Mouse (Mus musculus): ENCODE measurements around the gene Gsk3b. TPM values are rescaled to one million over a fixed set of nuclear protein-coding genes. Genes with fewer than 3 reads are reported as not detected.

The Gsk3b gene
- total RNA-seq, 2 experiments from 2014 or later, result 34.5 to 64.2 TPM

- no peak for ATAC-seq (ENCODE audit: poor library complexity, severe bottlenecking)
Measured at GRCm38 (mm10) chr16:38274737-38275136, 185.9 kb downstream of the Gsk3b start.

GRCm38 (mm10) chr16:38279794-38280193 lies 191.0 kb downstream of the Gsk3b start:
- no peak for ATAC-seq (ENCODE audit: poor library complexity, severe bottlenecking)

- ATAC-seq (ENCODE audit: poor library complexity, severe bottlenecking), result no peak
Measured at GRCm38 (mm10) chr16:38280951-38281350, 192.2 kb downstream of the Gsk3b start.

GRCm38 (mm10) chr16:38282559-38283160 lies 193.9 kb downstream of the Gsk3b start:
- no peak for ATAC-seq (ENCODE audit: poor library complexity, severe bottlenecking)

- ATAC-seq (ENCODE audit: poor library complexity, severe bottlenecking), result no peak
Measured at GRCm38 (mm10) chr16:38283300-38283699, 194.5 kb downstream of the Gsk3b start.

- no peak for ATAC-seq (ENCODE audit: poor library complexity, severe bottlenecking)
Measured at GRCm38 (mm10) chr16:38285801-38286200, 197.0 kb downstream of the Gsk3b start.

GRCm38 (mm10) chr16:38286541-38286940 lies 197.7 kb downstream of the Gsk3b start:
- ATAC-seq (ENCODE audit: poor library complexity, severe bottlenecking), result no peak

GRCm38 (mm10) chr16:38287357-38287756 lies 198.6 kb downstream of the Gsk3b start:
- no peak for ATAC-seq (ENCODE audit: poor library complexity, severe bottlenecking)

- ATAC-seq (ENCODE audit: poor library complexity, severe bottlenecking), result no peak
Measured at GRCm38 (mm10) chr16:38287762-38288161, 199.0 kb downstream of the Gsk3b start.

GRCm38 (mm10) chr16:38288851-38289250 lies 200.1 kb downstream of the Gsk3b start:
- no peak for ATAC-seq (ENCODE audit: poor library complexity, severe bottlenecking)

- ATAC-seq (ENCODE audit: poor library complexity, severe bottlenecking), result no peak
Measured at GRCm38 (mm10) chr16:38290151-38290550, 201.3 kb downstream of the Gsk3b start.

GRCm38 (mm10) chr16:38294685-38295348 lies 206.0 kb downstream of the Gsk3b start, which contains the start of gene Nr1i2:
Gene Nr1i2, minus strand, starts transcription at chr16:38294824.
- ATAC-seq (ENCODE audit: poor library complexity, severe bottlenecking), result no peak

- ATAC-seq (ENCODE audit: poor library complexity, severe bottlenecking), result no peak
Measured at GRCm38 (mm10) chr16:38295349-38295930, 206.6 kb downstream of the Gsk3b start.

Other genes with a start within 250 kb of the Gsk3b start
- gene Gm36028, start 227.9 kb upstream of the Gsk3b start, total RNA-seq (2015), result not detected in 2 replicates
- not detected in 2 replicates for gene Gm36028, start 227.9 kb upstream of the Gsk3b start, total RNA-seq (2017)
- 33.6 and 38.4 TPM in 2 replicates for gene Lrrc58, start 220.6 kb upstream of the Gsk3b start, total RNA-seq (2015)
- 23.0 and 27.4 TPM in 2 replicates for gene Lrrc58, start 220.6 kb upstream of the Gsk3b start, total RNA-seq (2017)
- not detected in 2 replicates for gene Gpr156, start 172.5 kb upstream of the Gsk3b start, total RNA-seq (2015)
- not detected in 2 replicates for gene Gpr156, start 172.5 kb upstream of the Gsk3b start, total RNA-seq (2017)
- gene Nr1i2, start 205.8 kb downstream of the Gsk3b start, total RNA-seq (2015), result not detected in 2 replicates
- not detected in 2 replicates for gene Nr1i2, start 205.8 kb downstream of the Gsk3b start, total RNA-seq (2017)

Data from megakaryocyte, adult 5-6 weeks (primary cell).